Mouse (Mus musculus): ENCODE measurements at regions not wholly inside any gene's neighbourhood (a gene's known extent, or its start where the extent isn't known, plus 50 kb on each side); places are given as distances from the start of the nearest gene placed in this dataset.
"Not testable (repeated sequence)": the region's sequence is repeated elsewhere in the genome, so short reads cannot be mapped to it uniquely, and the experiment has no call there.

DNA sequence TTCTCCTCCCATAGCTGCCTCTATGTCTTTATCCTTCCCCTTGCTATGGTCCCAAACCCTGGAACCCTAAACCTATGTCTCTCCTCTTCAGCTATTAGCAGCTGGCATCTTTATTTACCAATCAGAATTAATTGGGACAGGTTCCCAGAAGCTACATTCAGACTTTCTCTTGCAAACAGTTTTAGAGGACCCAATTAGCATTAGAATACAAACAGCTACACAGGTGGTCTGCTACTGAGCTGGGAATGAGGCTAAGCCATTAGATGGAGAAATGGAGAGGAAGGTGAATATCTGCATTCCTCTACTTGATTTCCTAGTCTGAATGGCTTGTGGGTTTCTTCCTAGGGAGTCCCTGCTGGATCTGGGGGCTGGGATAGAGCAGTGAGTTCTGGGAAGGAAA lies 611.9 kb downstream of the A830018L16Rik start:
- Histone ChIP-seq H3K9ac (replicated peaks) (no peak overlapping the region), H3K27me3 (no peaks in the 10 kb centered on the region; the same call in 1 of the 2 replicates), H3K4me1 (peaks cover 4% of the 10 kb centered on the region), H3K36me3 (no peaks in the 10 kb centered on the region), H3K4me3 (no peak overlapping the region), H3K27ac (replicated peaks) (no peak overlapping the region), H3K9me3 (no peaks in the 10 kb centered on the region), H3K4me2 (replicated peaks) (no peak overlapping the region)
- ATAC-seq (ENCODE audit: low FRiP score, low read depth) = no peak; the same call in 1 of the 2 replicates

DNA sequence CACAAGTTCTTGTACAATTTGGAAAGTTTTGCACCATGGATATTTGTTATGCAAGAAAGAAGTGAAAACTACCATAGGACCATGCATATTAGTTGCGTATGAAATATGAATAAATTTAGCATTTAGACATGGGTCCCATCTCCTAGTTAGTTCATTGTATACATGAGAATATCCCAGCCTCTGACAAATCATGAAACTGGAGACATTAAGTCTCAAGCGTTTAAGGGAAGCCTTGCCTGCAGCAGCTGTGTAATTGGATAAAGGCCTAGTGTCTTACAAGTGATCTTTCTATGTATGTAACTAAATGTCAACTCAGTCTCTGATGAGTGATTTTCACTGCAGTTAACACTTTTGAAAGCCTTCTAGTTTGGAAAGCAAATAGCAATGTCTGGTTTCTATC lies 613.5 kb downstream of the A830018L16Rik start:
- H3K9ac ChIP-seq (replicated peaks) = no peak overlapping the region
- H3K4me2 ChIP-seq (replicated peaks) = no peak overlapping the region
- H3K27ac ChIP-seq (replicated peaks) = no peak overlapping the region
- no peaks in the 10 kb centered on the region for H3K9me3 ChIP-seq
- WGBS = 86% methylated on average over 2 of the region's 2 CpGs
- no peaks in the 10 kb centered on the region for H3K36me3 ChIP-seq
- ATAC-seq (ENCODE audit: low FRiP score, low read depth) = no peak
- no peaks in the 10 kb centered on the region; the same call in 1 of the 2 replicates for H3K27me3 ChIP-seq
- no peak overlapping the region for H3K4me3 ChIP-seq
- H3K4me1 ChIP-seq = peaks cover 4% of the 10 kb centered on the region

DNA sequence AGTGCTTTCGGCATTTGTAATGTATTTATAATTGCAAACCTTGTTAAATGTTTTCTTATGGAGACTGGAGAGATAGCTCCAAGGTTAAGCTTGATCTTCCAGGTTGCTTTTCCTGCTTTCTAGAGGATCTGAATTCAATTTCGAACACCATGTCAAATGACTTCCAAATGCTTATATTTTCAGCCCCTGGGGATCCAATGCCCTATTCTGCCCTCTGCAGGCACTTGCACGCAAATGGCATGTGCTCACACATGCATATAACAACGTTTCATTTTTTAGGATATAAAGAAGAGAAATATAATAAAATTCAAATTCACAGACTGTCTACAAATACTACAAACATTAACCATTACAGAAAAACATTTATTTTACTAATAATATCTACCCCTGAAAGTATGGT lies 614.2 kb downstream of the A830018L16Rik start:
- Histone ChIP-seq H3K27ac (replicated peaks) (no peak overlapping the region), H3K4me1 (peaks cover 4% of the 10 kb centered on the region), H3K9ac (replicated peaks) (no peak overlapping the region), H3K9me3 (no peaks in the 10 kb centered on the region), H3K4me2 (replicated peaks) (no peak overlapping the region), H3K4me3 (no peak overlapping the region), H3K36me3 (no peaks in the 10 kb centered on the region), H3K27me3 (no peaks in the 10 kb centered on the region; the same call in 1 of the 2 replicates)
- no peak for ATAC-seq (ENCODE audit: low FRiP score, low read depth)
- 87% methylated on average over 4 of the region's 4 CpGs for WGBS

DNA sequence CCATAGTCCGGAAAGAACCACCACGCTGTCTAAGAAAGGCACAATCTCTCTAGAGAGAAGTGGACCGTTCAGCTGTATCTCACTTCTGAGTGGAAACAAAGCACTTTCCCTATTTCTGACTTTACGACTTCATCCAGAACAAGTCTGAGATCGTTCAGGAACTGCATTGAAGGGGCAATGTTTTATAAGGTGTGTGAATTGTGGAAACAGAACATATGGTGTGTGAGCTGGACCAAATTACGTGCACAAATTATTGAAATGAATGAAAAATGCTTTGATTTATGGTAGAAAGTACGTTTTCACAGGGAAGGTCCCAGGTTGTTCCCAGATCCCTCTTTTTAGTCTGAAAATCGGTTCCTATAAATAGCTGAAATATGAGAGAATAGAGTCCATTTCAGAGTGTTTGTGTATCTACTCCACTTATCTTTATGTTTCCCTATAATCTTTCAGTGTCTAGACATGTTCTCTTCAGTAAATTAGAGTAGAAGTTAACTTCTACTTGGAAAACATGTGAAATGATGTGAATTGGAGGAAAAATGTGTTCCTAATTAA lies 638.1 kb downstream of the A830018L16Rik start:
- H3K27ac ChIP-seq (replicated peaks) = no peak overlapping the region
- 81% methylated on average over 8 of the region's 8 CpGs for WGBS

DNA sequence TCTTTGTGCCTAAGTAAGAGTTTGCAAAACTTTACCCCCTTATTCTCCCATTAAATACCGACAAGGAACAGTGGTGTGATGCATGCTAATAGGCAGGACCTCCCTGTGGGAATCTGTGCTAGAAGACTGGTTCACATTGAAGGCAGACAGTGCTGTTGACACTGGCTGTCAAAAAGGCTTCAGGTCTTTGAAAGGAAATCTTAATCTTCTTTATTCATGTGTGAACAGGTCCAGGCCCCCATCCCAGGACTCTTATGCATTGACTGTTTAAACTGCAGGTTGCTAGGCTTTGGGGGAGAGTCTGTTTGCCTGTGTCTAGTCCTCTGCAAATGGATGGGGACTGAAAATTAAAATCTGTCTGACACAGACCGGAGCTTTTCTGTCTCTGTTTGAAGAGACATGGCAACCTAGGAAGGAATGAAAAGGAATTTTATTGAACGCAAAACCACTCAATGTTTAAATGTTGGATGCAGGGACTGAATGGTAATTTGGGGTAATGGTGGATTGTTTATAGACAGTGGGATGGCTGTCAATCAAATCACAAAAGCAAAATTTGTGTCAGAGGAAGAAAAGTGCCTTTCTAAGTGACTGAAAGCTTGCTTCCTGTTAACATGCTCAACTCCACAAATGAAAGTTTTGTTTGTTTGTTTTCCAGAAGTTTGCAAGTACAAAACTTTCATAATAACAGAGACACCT lies 642.1 kb downstream of the A830018L16Rik start:
- Histone ChIP-seq H3K9me3 (no peaks in the 10 kb centered on the region), H3K9ac (replicated peaks) (no peak overlapping the region), H3K27ac (replicated peaks) (no peak overlapping the region), H3K4me1 (0 out of 2 replicates have a peak, but pooled peaks cover 3% of the 10 kb centered on the region), H3K27me3 (peaks cover 60% of the 10 kb centered on the region), H3K4me2 (replicated peaks) (no peak overlapping the region), H3K4me3 (no peak overlapping the region), H3K36me3 (no peaks in the 10 kb centered on the region)
- ATAC-seq (ENCODE audit: low FRiP score, low read depth) = peak; percentile 97
- 13% methylated on average over 3 of the region's 3 CpGs for WGBS

More for the DNA sequence above, 638.1 kb downstream of the A830018L16Rik start:
- Histone ChIP-seq H3K9me3 (no peaks in the 10 kb centered on the region), H3K4me1 (0 out of 2 replicates have a peak, but pooled peaks cover 3% of the 10 kb centered on the region), H3K4me2 (replicated peaks) (no peak overlapping the region), H3K9ac (replicated peaks) (no peak overlapping the region), H3K27me3 (peaks cover 40% of the 10 kb centered on the region), H3K36me3 (no peaks in the 10 kb centered on the region), H3K4me3 (no peak overlapping the region)
- no peak for ATAC-seq (ENCODE audit: low FRiP score, low read depth)

DNA sequence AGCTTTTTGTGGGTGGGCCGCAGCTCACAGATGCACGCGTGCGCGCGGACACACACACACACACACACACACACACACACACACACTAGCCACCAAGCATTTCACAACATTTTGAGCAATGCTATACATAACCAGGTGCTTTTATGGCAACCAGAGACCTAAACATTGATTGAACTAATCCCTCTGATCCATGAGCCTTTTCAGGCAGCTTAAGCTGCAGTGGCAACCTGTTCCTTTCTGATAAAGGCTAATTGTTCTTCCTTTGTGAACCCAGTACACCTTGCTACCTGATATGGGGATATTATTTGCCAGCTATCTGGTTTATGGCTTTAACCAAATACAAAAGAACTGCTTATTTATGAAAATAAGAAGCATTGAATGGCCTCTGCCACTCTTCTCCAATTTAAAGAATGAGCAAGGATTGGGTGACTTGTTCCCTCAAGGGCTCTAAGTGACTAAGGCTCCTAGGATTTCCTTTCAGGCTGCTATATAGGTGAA lies 651.2 kb downstream of the A830018L16Rik start:
- no peak for ATAC-seq (ENCODE audit: low FRiP score, low read depth)
- H3K4me3 ChIP-seq = no peak overlapping the region
- H3K4me2 ChIP-seq (replicated peaks) = no peak overlapping the region
- WGBS = 99% methylated on average over 6 of the region's 6 CpGs
- H3K27me3 ChIP-seq = peaks cover 24% of the 10 kb centered on the region
- H3K36me3 ChIP-seq = no peaks in the 10 kb centered on the region
- H3K9me3 ChIP-seq = no peaks in the 10 kb centered on the region
- no peak overlapping the region for H3K9ac ChIP-seq (replicated peaks)
- no peaks in the 10 kb centered on the region for H3K4me1 ChIP-seq
- H3K27ac ChIP-seq (replicated peaks) = no peak overlapping the region

DNA sequence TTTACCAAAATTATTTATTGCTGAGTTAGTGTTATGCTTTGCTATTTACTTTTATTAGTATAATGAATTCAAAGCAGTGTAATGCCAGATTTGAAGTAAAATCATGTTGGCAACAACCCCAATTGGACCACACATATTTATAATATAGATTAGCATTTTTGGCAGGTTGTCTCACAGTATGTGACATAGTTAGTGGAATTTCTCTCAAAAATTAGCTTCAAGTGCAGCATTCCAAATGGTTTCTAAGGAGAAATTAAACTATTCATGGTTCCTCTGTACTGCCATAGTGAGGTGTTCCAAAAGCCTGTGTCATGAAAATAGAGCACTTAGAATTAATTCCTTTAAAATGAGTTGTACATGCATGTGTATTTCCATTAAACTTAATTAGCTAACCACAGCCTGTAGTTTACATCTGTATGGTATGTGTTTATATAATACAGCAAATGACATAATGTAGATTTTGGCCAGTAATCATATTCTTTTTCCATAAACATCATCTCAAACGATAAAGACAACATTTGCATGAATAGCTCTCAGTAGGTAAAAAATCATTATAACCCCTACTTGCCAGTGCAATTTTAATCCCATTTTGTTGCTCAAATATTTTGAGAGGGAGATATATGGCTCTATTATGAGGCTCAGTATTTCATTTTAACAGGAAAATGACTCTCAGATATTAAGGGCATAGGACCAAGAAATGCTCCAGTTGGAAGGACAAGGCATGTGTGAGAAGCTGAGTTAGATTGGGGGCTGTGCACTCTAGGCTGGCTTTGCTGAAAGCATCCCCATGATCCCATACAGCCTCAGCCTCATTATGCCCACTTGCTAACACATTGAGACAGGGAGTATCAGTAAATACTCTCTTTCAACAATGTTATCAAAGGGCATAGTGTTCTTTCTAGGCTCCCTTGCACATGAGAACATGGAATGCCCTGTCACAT lies 678.9 kb downstream of the A830018L16Rik start:
- Histone ChIP-seq H3K9me3 (no peaks in the 10 kb centered on the region), H3K4me1 (no peaks in the 10 kb centered on the region), H3K4me2 (replicated peaks) (no peak overlapping the region), H3K9ac (replicated peaks) (no peak overlapping the region), H3K36me3 (no peaks in the 10 kb centered on the region), H3K4me3 (no peak overlapping the region), H3K27me3 (no peaks in the 10 kb centered on the region), H3K27ac (replicated peaks) (no peak overlapping the region)
- WGBS = 91% methylated on average over 1 of the region's 1 CpGs
- no peak for ATAC-seq (ENCODE audit: low FRiP score, low read depth)

DNA sequence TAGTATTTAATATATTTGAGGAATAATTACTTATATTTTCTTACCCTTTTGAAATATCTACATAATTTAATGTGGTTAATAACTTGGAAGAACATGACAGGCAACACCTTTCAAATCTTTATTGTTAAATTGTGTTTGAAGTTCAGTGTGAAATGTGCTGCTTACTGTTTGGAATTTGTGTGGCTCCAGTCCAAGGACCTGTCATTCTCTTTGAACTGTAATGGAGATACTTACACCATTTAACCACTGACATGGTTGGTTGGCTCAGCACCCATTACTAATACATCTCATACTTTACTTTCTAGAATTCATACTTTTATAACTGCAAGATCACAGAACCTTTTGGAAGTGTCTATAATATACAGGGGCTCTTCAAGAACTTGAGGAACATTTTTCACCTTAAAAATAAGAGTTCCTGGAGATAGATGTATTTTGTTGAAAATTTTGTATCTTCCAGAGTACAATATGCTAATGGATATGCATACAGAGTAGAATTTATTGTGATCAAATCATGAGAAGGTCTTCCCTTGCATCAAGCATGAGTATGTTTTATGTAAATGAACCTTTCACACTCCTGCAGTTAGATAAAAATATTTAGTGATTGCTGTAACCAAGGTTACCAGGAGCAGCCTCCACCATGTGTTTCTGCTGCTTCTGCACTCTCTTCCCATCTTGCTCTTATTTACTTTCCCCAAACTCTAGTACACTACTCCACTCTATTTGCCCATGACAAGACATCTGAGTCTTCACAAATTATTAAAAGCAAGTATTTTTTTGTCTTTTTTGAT lies 701.3 kb downstream of the A830018L16Rik start:
- Histone ChIP-seq H3K27me3 (no peaks in the 10 kb centered on the region), H3K4me2 (replicated peaks) (no peak overlapping the region), H3K27ac (replicated peaks) (no peak overlapping the region), H3K9me3 (no peaks in the 10 kb centered on the region), H3K9ac (replicated peaks) (no peak overlapping the region), H3K4me1 (no peaks in the 10 kb centered on the region), H3K36me3 (no peaks in the 10 kb centered on the region), H3K4me3 (no peak overlapping the region)
- ATAC-seq (ENCODE audit: low FRiP score, low read depth) = no peak

DNA sequence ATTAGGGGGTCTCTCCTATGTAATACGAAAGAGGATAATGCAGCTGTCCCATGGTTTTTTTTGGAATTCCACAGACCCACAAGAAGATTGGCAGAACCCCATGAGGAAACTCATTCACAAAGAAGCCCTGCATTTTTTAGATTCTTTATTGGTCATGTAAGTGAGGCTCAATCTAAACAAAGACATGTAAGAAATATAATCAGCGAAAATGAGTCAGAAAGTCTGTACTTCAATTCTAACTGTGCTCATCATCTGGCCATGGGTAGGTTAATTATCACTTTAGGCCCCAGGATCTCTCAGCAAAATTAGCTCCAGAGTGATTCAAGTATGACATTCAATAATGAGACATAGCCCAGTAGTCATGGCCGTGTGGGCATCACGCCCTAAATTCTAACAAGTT lies 703.2 kb downstream of the A830018L16Rik start:
- Histone ChIP-seq H3K27me3 (no peaks in the 10 kb centered on the region), H3K27ac (replicated peaks) (no peak overlapping the region), H3K9me3 (no peaks in the 10 kb centered on the region), H3K4me1 (no peaks in the 10 kb centered on the region), H3K4me2 (replicated peaks) (no peak overlapping the region), H3K9ac (replicated peaks) (no peak overlapping the region), H3K4me3 (no peak overlapping the region), H3K36me3 (no peaks in the 10 kb centered on the region)
- 83% methylated on average over 4 of the region's 4 CpGs for WGBS
- no peak for ATAC-seq (ENCODE audit: low FRiP score, low read depth)

DNA sequence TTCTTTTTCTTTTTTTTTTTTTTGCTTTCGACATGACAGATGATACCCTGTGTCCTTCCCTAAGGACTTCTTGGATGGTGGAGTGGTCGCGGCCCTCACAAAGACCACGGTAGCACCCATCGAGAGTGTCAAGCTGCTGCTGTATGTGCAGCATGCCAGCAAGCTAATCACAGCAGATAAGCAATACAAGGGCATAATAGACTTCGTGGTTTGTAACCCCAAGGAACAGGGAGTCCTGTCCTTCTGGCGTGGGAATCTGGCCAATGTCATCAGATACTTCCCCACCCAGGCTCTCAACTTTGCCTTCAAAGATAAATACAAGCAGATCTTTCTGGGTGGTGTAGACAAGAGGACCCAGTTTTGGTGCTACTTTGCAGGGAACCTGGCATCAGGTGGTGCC lies 707.0 kb downstream of the A830018L16Rik start:
- H3K4me3 ChIP-seq = no peak overlapping the region
- no peaks in the 10 kb centered on the region for H3K27me3 ChIP-seq
- H3K4me1 ChIP-seq = no peaks in the 10 kb centered on the region
- no peaks in the 10 kb centered on the region for H3K36me3 ChIP-seq
- H3K9me3 ChIP-seq = no peaks in the 10 kb centered on the region
- H3K27ac ChIP-seq (replicated peaks) = no peak overlapping the region
- H3K9ac ChIP-seq (replicated peaks) = no peak overlapping the region
- WGBS = 92% methylated on average over 7 of the region's 7 CpGs
- ATAC-seq (ENCODE audit: low FRiP score, low read depth) = no peak
- no peak overlapping the region for H3K4me2 ChIP-seq (replicated peaks)

DNA sequence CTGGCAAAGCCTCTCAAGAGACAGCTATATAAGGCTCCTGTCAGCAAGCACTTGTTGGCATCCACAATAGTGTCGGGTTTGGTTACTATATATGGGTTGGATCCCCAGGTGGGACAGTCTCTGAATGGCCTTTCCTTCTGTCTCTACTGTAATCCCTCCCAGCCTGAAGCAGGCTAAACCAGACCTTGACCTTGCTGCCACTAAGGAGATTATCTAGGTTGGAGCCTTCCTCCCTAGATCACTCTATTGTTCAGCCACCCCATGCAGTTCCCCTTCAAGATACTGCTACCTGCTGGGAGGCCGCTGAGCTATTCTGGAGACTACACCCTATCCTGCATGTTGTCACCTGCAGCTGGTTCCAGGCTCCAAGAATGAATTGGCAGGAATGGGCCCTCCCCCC lies 712.7 kb downstream of the A830018L16Rik start:
- ATAC-seq (ENCODE audit: low FRiP score, low read depth); H3K4me3 ChIP-seq; H3K36me3 ChIP-seq; H3K4me1 ChIP-seq; H3K27me3 ChIP-seq; H3K27ac ChIP-seq (replicated peaks); H3K9ac ChIP-seq (replicated peaks); H3K4me2 ChIP-seq (replicated peaks); H3K9me3 ChIP-seq: not testable (repeated sequence)
- 11% methylated on average over 2 of the region's 2 CpGs for WGBS

All from midbrain, embryonic 12.5 days (tissue).